Mouse (Mus musculus): ENCODE measurements around the gene Gm5065.

Gm5065 gene

DNA sequence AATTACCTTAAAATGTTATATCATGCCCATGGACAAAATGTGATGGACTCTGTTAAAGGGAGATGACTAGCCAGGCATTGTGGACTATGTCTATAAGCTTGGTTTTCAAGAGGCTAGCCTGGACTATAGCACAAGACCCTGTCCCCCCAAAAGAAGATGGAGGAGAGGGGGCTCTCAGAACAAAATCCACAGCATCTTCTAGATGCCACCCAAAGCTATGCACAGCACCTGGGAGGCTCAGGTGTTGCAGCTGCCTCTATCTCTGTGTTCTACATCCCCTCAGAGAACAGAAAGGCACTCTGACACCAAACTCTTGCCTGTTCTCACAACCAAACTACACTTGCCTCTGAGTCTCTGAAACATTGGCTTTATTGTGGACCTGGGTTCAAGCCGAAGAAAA is at the start of gene Gm5065:
Gene Gm5065, plus strand, starts transcription at position 301 of the 400 bp plus-strand sequence.
- no peak for DNase-seq

DNA sequence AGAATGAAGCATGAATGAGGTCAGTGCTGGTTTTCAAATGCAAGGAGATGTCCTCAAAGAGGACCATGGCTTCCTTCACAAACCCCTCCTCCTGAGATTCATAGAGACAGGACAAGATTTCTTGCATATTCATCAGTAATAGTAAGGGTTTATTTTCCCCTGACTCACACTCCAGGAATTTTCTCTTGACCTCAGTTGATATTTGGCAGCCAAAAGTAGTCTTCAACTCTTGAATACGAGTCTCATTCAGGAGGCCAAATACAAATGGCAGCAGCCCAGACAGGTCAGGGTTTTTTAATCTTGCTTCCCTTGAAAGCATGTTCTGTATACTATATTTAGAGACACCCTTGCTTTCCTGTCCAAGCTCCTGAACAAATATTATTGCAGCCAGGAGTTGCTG is 22.8 kb upstream of the Gm5065 start:
- DNase-seq = no peak

DNA sequence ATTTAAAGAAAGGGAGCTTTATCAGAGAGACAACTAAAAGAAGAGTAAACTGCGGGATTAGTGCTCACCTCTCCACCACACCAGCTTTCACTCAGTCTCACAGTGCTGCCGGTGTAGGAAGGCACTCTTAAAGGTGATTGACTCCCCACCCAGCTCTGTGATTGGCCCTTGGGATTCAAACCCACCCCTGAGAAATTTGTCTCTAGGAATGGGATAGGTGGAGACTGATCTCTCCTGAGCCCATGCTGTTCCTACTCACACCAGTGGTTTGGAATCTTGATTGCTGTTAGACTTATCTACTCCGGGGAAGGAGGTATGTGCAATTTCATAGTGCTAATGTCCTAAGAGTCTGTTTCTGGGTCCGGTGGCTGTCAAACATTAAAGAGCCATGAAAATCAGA is 598 bp downstream of the Gm5065 start, which contains the start of gene Nlrp2:
Gene Nlrp2, minus strand, starts transcription at position 101 of the 400 bp plus-strand sequence.
- no peak for DNase-seq

DNA sequence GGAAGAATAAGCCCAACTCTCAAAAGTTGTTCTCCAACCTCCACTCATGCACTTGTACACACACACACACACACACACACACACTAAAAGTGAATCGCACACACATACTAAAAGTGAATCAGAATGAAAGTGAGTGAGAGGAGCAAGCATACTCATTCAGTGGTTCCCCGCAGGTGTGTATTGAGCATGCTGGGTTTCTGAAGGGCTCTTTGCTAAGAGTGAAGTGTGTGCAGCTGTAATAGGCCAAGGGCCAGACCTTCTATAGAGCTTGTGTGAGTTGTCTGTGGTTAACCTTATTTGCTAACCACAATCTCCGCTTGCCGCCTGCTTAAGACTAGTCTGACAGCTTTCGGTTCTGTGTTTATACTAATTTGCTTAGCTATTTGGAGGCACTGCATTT is 13.3 kb downstream of the Gm5065 start:
- no peak for DNase-seq

DNA sequence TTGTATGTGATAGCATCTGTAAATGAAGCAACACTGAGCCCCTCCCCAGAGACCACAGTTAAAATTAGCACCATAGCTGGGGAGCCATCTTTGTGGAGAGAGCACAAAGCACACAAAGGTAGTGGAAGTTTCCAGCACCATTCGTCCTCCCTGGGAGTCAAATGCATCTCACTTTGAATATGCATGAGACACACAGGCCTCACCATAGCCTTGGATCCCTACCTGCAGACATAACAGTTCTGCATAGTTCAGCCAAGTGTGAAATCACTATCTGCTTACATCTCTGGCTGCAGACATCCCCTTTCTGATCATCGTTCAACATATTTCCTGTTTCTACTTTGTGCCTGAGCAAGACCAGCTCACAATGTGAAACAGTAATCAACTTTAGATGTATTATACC is 16.4 kb downstream of the Gm5065 start:
- no peak for DNase-seq

DNA sequence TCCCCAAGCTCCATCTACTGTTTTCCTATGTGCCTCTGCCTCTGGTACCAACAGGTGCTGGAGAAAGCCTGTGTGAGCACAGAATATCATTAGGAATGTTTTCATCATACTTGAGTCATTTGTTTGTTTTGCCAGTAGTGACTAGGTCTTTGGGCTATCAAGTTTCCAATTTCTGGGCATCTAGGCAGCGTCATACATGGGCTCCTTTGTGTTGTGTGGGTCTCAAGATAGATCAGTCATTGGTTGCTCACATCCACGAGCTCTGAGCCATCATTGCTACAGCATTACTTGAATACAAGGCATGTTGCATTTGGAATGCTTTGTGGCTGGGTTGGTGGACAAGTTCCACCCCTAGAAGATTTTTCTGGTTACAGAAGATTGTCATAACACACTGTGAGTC is 55.9 kb downstream of the Gm5065 start:
- DNase-seq = no peak

Data from cerebellum, adult 11 months (tissue).